Mouse (Mus musculus): Measurements from ENCODE around the gene Actn1. TPM values are rescaled to one million over a fixed set of nuclear protein-coding genes. Genes with fewer than 3 reads are reported as not detected.

Actn1 gene
- polyA plus RNA-seq, 1 experiment from 2014 or later: 28.7 TPM

- H3K4me2 ChIP-seq (replicated peaks; ENCODE audit: low read depth): no peak overlapping the region
- H3K4me3 ChIP-seq (ENCODE audit: low read depth, low read length): no peak overlapping the region
- H3K9me3 ChIP-seq (ENCODE audit: control insufficient read depth): no peaks in the 10 kb centered on the region
- peaks cover 32% of the 10 kb centered on the region for H3K36me3 ChIP-seq (ENCODE audit: control insufficient read depth, insufficient read depth)
- TF ChIP-seq CTCF (IDR thresholded peaks at IDR 0.05; ENCODE audit: low read depth): no peak
- WGBS: 76% methylated on average over 4 of the region's 4 CpGs
- no peak overlapping the region for H3K9ac ChIP-seq (ENCODE audit: low read depth, low read length)
- H3K27ac ChIP-seq (ENCODE audit: low read depth, low read length): no peak overlapping the region
- H3K27me3 ChIP-seq (replicated peaks; ENCODE audit: control insufficient read depth, insufficient read depth, low read length): no peaks in the 10 kb centered on the region
- peaks cover 6% of the 10 kb centered on the region; the same call in 1 of the 2 replicates for H3K4me1 ChIP-seq (replicated peaks; ENCODE audit: control insufficient read depth, insufficient read depth, low read length)
- ATAC-seq: no peak
These were observed 50.3 kb downstream of the Actn1 start for GRCm38 (mm10) chr12:80209914-80210313.

- no peaks in the 10 kb centered on the region for H3K9me3 ChIP-seq (ENCODE audit: control insufficient read depth)
- peak; percentile 35; the same call in 1 of the 2 replicates for TF ChIP-seq CTCF (IDR thresholded peaks at IDR 0.05; ENCODE audit: low read depth)
- no peak for ATAC-seq
These were observed 51.9 kb downstream of the Actn1 start for GRCm38 (mm10) chr12:80208126-80208820.

GRCm38 (mm10) chr12:80203284-80203683 is 56.9 kb downstream of the Actn1 start:
- Histone ChIP-seq H3K9ac (ENCODE audit: low read depth, low read length) (no peak overlapping the region), H3K4me3 (ENCODE audit: low read depth, low read length) (no peak overlapping the region), H3K27me3 (replicated peaks; ENCODE audit: control insufficient read depth, insufficient read depth, low read length) (no peaks in the 10 kb centered on the region), H3K36me3 (ENCODE audit: control insufficient read depth, insufficient read depth) (peaks cover 57% of the 10 kb centered on the region), H3K9me3 (ENCODE audit: control insufficient read depth) (no peaks in the 10 kb centered on the region), H3K4me1 (replicated peaks; ENCODE audit: control insufficient read depth, insufficient read depth, low read length) (no peaks in the 10 kb centered on the region), H3K27ac (ENCODE audit: low read depth, low read length) (no peak overlapping the region), H3K4me2 (replicated peaks; ENCODE audit: low read depth) (no peak overlapping the region)
- ATAC-seq: no peak
- WGBS: 88% methylated on average over 4 of the region's 4 CpGs
- TF ChIP-seq CTCF (IDR thresholded peaks at IDR 0.05; ENCODE audit: low read depth): no peak

More at GRCm38 (mm10) chr12:80208126-80208820, 51.9 kb downstream of the Actn1 start:
- H3K9ac ChIP-seq (ENCODE audit: low read depth, low read length): no peak overlapping the region
- H3K36me3 ChIP-seq (ENCODE audit: control insufficient read depth, insufficient read depth): peaks cover 46% of the 10 kb centered on the region
- peaks cover 2% of the 10 kb centered on the region; the same call in 1 of the 2 replicates for H3K4me1 ChIP-seq (replicated peaks; ENCODE audit: control insufficient read depth, insufficient read depth, low read length)
- WGBS: 62% methylated on average over 19 of the region's 19 CpGs
- no peaks in the 10 kb centered on the region for H3K27me3 ChIP-seq (replicated peaks; ENCODE audit: control insufficient read depth, insufficient read depth, low read length)
- H3K27ac ChIP-seq (ENCODE audit: low read depth, low read length): 0 out of 2 replicates have a peak overlapping the region, but pooled peaks have one; percentile 8
- no peak overlapping the region for H3K4me3 ChIP-seq (ENCODE audit: low read depth, low read length)
- H3K4me2 ChIP-seq (replicated peaks; ENCODE audit: low read depth): no peak overlapping the region

- Histone ChIP-seq H3K9me3 (ENCODE audit: control insufficient read depth) (no peaks in the 10 kb centered on the region), H3K4me2 (replicated peaks; ENCODE audit: low read depth) (no peak overlapping the region), H3K4me3 (ENCODE audit: low read depth, low read length) (no peak overlapping the region), H3K27me3 (replicated peaks; ENCODE audit: control insufficient read depth, insufficient read depth, low read length) (no peaks in the 10 kb centered on the region), H3K4me1 (replicated peaks; ENCODE audit: control insufficient read depth, insufficient read depth, low read length) (no peaks in the 10 kb centered on the region), H3K27ac (ENCODE audit: low read depth, low read length) (no peak overlapping the region), H3K36me3 (ENCODE audit: control insufficient read depth, insufficient read depth) (peaks cover 62% of the 10 kb centered on the region), H3K9ac (ENCODE audit: low read depth, low read length) (no peak overlapping the region)
- TF ChIP-seq CTCF (IDR thresholded peaks at IDR 0.05; ENCODE audit: low read depth): peak; percentile 47
- WGBS: 59% methylated on average over 2 of the region's 2 CpGs
- ATAC-seq: no peak
These were observed 60.4 kb downstream of the Actn1 start for GRCm38 (mm10) chr12:80199738-80200137.

GRCm38 (mm10) chr12:80198487-80198886 is 61.7 kb downstream of the Actn1 start:
- no peak for ATAC-seq
- Histone ChIP-seq H3K4me2 (replicated peaks; ENCODE audit: low read depth) (no peak overlapping the region), H3K4me3 (ENCODE audit: low read depth, low read length) (no peak overlapping the region), H3K9ac (ENCODE audit: low read depth, low read length) (no peak overlapping the region), H3K27me3 (replicated peaks; ENCODE audit: control insufficient read depth, insufficient read depth, low read length) (no peaks in the 10 kb centered on the region), H3K27ac (ENCODE audit: low read depth, low read length) (no peak overlapping the region), H3K36me3 (ENCODE audit: control insufficient read depth, insufficient read depth) (peaks cover 61% of the 10 kb centered on the region), H3K4me1 (replicated peaks; ENCODE audit: control insufficient read depth, insufficient read depth, low read length) (no peaks in the 10 kb centered on the region), H3K9me3 (ENCODE audit: control insufficient read depth) (no peaks in the 10 kb centered on the region)
- peak; percentile 94 for TF ChIP-seq CTCF (IDR thresholded peaks at IDR 0.05; ENCODE audit: low read depth)
- WGBS: 14% methylated on average over 3 of the region's 3 CpGs

GRCm38 (mm10) chr12:80197343-80197742 is 62.8 kb downstream of the Actn1 start:
- H3K4me2 ChIP-seq (replicated peaks; ENCODE audit: low read depth): no peak overlapping the region
- H3K9me3 ChIP-seq (ENCODE audit: control insufficient read depth): no peaks in the 10 kb centered on the region
- WGBS: 80% methylated on average over 10 of the region's 10 CpGs
- peaks cover 63% of the 10 kb centered on the region for H3K36me3 ChIP-seq (ENCODE audit: control insufficient read depth, insufficient read depth)
- no peak overlapping the region for H3K27ac ChIP-seq (ENCODE audit: low read depth, low read length)
- peak; percentile 84 for TF ChIP-seq CTCF (IDR thresholded peaks at IDR 0.05; ENCODE audit: low read depth)
- H3K27me3 ChIP-seq (replicated peaks; ENCODE audit: control insufficient read depth, insufficient read depth, low read length): no peaks in the 10 kb centered on the region
- no peak for ATAC-seq
- no peaks in the 10 kb centered on the region for H3K4me1 ChIP-seq (replicated peaks; ENCODE audit: control insufficient read depth, insufficient read depth, low read length)
- H3K9ac ChIP-seq (ENCODE audit: low read depth, low read length): no peak overlapping the region
- no peak overlapping the region for H3K4me3 ChIP-seq (ENCODE audit: low read depth, low read length)
